Mouse (Mus musculus) testis, adult 2 months (tissue): ENCODE data around the gene 1700024P04Rik. TPM values are rescaled to one million over a fixed set of nuclear protein-coding genes. Genes with fewer than 3 reads are reported as not detected.

Experiments
- H3K27ac ChIP-seq: fragments of 200-500 bp; 2 replicates; pipeline ENCODE4 v1.5.1; 2012; ENCODE audit warnings: low read depth, low read length; ENCODE audit not compliant: control insufficient read depth, insufficient read depth
- H3K27me3 ChIP-seq: fragments of 200-500 bp; 2 replicates; pipeline ENCODE4 v1.6.1; 2012; ENCODE audit warnings: mild to moderate bottlenecking, low read length, moderate library complexity; ENCODE audit not compliant: control insufficient read depth, insufficient read depth
- H3K36me3 ChIP-seq: fragments of 200-500 bp; 2 replicates; pipeline ENCODE4 v1.6.1; 2012; ENCODE audit warnings: mild to moderate bottlenecking, low read length; ENCODE audit not compliant: control insufficient read depth, insufficient read depth
- H3K4me1 ChIP-seq: fragments of 200-500 bp; 2 replicates; pipeline ENCODE4 v1.6.1; 2012; ENCODE audit warnings: low read length; ENCODE audit not compliant: control insufficient read depth, insufficient read depth
- H3K4me3 ChIP-seq: fragments of 200-500 bp; 2 replicates; pipeline ENCODE4 v1.5.1; 2012; ENCODE audit warnings: low read depth, mild to moderate bottlenecking, low read length, moderate library complexity, mixed read lengths; ENCODE audit not compliant: control insufficient read depth
- CTCF ChIP-seq: fragments of 200-500 bp; IDR thresholded peaks from 2 replicates; pipeline ENCODE4 v1.5.1; 2012; ENCODE audit warnings: low read depth, mild to moderate bottlenecking, inconsistent platforms, low read length, moderate library complexity; ENCODE audit not compliant: control insufficient read depth, insufficient read depth, insufficient replicate concordance
- POLR2A ChIP-seq: fragments of 200-500 bp; IDR thresholded peaks from 2 replicates; pipeline ENCODE4 v1.6.1; 2012; ENCODE audit warnings: low read depth, mild to moderate bottlenecking, inconsistent platforms, low read length, moderate library complexity; ENCODE audit not compliant: control insufficient read depth
- polyA plus RNA-seq: library from polyadenylated mRNA; depleted of rRNA; stranded (reverse); fragments of >200 nt; gene quantifications from 2 replicates; pipeline ENCODE4 v1.2.3, GENCODE M21; 2012; rRNA removed

Gene 1700024P04Rik
- polyA plus RNA-seq, 1 experiment, result 657 TPM

DNA sequence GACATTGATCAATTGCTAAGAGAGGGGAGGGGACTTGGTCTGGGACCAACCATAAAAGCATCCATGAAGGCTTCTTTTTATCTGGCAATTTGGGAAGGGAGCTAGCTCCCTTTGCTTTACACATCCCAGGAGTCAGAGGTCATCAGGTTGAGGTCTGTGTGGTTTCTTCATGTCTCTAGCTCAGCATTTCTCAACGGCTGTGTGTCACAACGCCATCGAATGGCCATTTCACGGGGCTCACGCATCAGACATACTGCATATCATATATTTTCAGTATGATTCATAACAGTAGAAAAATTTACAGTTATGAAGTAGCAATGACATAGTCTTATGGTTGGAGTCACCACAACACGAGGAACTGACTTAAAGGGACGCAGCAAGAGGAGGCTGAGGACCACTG is 37.9 kb downstream of the 1700024P04Rik start:
- H3K27ac ChIP-seq, result no peak overlapping the region
- TF ChIP-seq CTCF (no peak), POLR2A (no peak)

DNA sequence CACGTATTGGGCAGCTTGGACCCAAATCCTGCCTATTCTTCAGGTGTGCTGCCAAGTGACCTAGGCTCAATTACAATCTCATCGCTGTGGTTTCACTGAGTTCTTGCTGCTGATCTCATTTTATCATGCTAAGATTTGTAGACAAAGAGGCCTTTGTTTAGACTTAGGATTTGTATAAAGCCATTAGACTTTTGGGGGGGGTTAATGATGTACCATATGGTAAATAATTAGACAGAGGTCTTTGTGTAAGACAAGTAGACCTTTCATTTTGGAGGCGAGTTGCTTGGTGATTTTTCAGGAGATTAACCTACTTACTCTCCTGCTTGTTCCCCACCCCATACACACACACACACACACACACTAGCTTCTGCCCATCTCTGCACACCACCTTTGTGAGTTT is 38.5 kb downstream of the 1700024P04Rik start:
- Histone ChIP-seq H3K27ac (no peak overlapping the region), H3K4me1 (no peaks in the 10 kb centered on the region), H3K4me3 (no peak overlapping the region), H3K36me3 (no peaks in the 10 kb centered on the region), H3K27me3 (no peaks in the 10 kb centered on the region)
- no peak for TF ChIP-seq POLR2A
- no peak for TF ChIP-seq CTCF

More for the DNA sequence above, 37.9 kb downstream of the 1700024P04Rik start:
- H3K4me1 ChIP-seq, result no peaks in the 10 kb centered on the region
- H3K27me3 ChIP-seq, result no peaks in the 10 kb centered on the region
- no peak overlapping the region for H3K4me3 ChIP-seq
- H3K36me3 ChIP-seq, result no peaks in the 10 kb centered on the region

DNA sequence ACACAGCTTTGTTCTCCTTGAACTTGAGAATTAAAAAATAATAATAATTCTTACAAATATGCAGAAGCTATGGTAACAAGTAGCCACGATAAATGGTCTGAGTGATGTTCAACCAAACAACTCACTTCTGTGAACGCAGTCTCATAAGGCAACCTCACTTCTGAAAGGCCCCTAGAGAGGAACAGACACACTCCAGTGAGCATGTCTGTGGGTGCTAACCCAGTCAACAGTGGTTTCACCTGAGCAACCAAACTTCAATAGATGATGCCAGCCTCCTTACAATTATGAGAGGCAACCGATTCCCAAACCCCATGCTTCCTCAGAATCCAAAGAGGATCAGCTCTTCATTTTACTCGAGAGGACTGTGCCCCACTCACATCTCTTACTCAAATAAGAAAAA is 39.0 kb downstream of the 1700024P04Rik start:
- H3K27ac ChIP-seq, result no peak overlapping the region
- no peaks in the 10 kb centered on the region for H3K27me3 ChIP-seq
- H3K36me3 ChIP-seq, result no peaks in the 10 kb centered on the region
- H3K4me1 ChIP-seq, result no peaks in the 10 kb centered on the region
- no peak overlapping the region for H3K4me3 ChIP-seq
- TF ChIP-seq CTCF (no peak), POLR2A (no peak)

GRCm38 (mm10) chr13:98944620-98945081 is 39.7 kb downstream of the 1700024P04Rik start:
- H3K36me3 ChIP-seq, result no peaks in the 10 kb centered on the region
- no peaks in the 10 kb centered on the region for H3K27me3 ChIP-seq
- TF ChIP-seq POLR2A (no peak), CTCF (no peak)
- no peak overlapping the region for H3K4me3 ChIP-seq
- H3K27ac ChIP-seq, result peak overlapping the region; percentile 29; the same call in 1 of the 2 replicates
- no peaks in the 10 kb centered on the region for H3K4me1 ChIP-seq

DNA sequence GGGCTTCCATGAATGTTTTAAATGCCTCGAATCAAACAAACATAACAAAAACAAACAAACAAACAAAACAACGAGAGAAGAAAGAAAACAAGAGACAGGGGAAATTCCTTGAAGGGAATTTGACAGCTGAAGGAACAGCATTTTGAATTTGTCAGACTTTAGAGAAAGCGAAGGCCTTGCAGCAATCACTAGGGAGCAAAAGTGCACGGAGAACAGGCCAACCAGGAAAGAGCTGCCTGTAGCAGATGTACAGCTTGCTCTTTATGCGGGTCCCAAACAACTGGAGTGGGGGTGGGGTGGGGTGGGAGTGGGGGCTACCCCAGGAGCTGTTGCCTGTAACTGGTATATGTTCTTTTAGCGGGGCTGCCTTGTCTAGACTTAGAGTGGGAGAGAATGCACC is 42.0 kb downstream of the 1700024P04Rik start:
- Histone ChIP-seq H3K36me3 (no peaks in the 10 kb centered on the region), H3K27me3 (no peaks in the 10 kb centered on the region), H3K4me3 (no peak overlapping the region), H3K27ac (no peak overlapping the region), H3K4me1 (no peaks in the 10 kb centered on the region)
- no peak for TF ChIP-seq CTCF
- TF ChIP-seq POLR2A, result no peak

DNA sequence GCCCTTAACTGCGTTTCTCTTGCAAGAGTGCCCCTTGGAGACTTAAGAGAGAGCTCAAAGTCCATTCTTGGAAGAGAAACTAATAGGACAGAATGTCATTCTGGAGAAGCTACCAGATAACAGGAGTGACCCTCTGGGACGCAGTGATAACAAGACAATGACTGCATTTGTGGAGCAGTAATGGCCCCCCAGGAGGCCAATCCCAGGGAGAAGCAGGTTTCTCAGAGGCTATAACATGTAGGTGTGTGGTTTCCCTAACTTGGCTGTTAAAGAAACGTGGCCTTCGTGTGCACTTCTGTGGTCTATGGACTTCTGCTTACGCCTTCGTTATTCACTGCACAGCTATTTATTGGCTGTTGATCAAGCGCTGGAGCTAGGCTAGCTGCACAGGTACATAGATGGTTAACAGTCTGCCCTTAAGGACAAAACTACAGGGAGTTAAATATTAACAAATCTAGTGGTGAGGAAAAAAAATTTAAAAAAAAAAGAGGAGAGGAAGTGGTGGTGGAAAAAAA is 42.5 kb downstream of the 1700024P04Rik start:
- TF ChIP-seq CTCF (no peak), POLR2A (no peak)
- Histone ChIP-seq H3K4me1 (no peaks in the 10 kb centered on the region), H3K27ac (no peak overlapping the region), H3K4me3 (no peak overlapping the region), H3K27me3 (no peaks in the 10 kb centered on the region), H3K36me3 (no peaks in the 10 kb centered on the region)

DNA sequence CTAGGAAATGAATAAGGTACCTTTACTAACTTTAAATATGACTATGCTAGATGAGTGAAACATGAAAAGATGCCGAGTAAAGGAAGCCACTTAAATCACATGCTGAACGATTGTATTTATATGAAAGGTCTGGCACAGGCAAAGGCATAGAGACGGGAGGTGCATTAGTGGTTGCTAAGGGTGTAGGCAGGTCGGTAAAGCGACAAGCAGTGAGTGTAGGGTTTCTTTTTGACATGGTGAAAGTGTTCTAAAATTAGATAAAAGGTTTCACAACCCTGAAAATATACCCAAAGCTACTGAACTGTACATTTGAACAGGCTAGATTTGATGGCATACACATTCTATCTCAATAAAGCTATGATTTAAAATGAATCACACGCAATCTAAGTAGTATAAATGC is 47.3 kb downstream of the 1700024P04Rik start:
- no peak overlapping the region for H3K4me3 ChIP-seq

More for the DNA sequence above, 47.3 kb downstream of the 1700024P04Rik start:
- no peak for TF ChIP-seq CTCF
- TF ChIP-seq POLR2A, result no peak
- no peak overlapping the region for H3K27ac ChIP-seq
- H3K27me3 ChIP-seq, result no peaks in the 10 kb centered on the region
- no peaks in the 10 kb centered on the region for H3K4me1 ChIP-seq
- no peaks in the 10 kb centered on the region for H3K36me3 ChIP-seq

Other genes starting within 250 kb of the 1700024P04Rik start
- gene Fcho2, start 169.1 kb downstream of the 1700024P04Rik start, polyA plus RNA-seq, result 4.8 and 5.4 TPM in 2 replicates
- gene Tnpo1, start 58.2 kb downstream of the 1700024P04Rik start, polyA plus RNA-seq, result 51.7 and 60.9 TPM in 2 replicates
- 0.20 and 0.25 TPM in 2 replicates for gene Zfp366, start 200.3 kb upstream of the 1700024P04Rik start, polyA plus RNA-seq